Mouse (Mus musculus) heart, postnatal 0 days (tissue): ENCODE results near the gene Fndc10. TPM values are rescaled to one million over a fixed set of nuclear protein-coding genes. Genes with fewer than 3 reads are reported as not detected.
"Not testable (repeated sequence)": the region's sequence is repeated elsewhere in the genome, so short reads cannot be mapped to it uniquely, and the experiment has no call there.

ENCODE experiments used
- ATAC-seq: fragments of 200-750 bp; cut with Nextera tagmentation; 2 replicates; pipeline ENCODE4 v1.8.0; 2017; ENCODE audit warnings: low read depth, moderate number of reproducible peaks, moderate library complexity; ENCODE audit not compliant: insufficient read depth
- DNase-seq: peaks from one replicate; pipeline ENCODE4 v3.0.0-alpha.2; 2016; ENCODE audit warnings: low spot score
- H3K27ac ChIP-seq: fragments of 300-500 bp; sonication (generic); 2 replicates; pipeline ENCODE4 v1.5.1; 2014; ENCODE audit warnings: low read depth, mild to moderate bottlenecking
- H3K27me3 ChIP-seq: fragments of 300-500 bp; sonication (generic); 2 replicates; pipeline ENCODE4 v1.6.1; 2014; ENCODE audit warnings: low read length, mixed read lengths; ENCODE audit not compliant: control insufficient read depth, insufficient read depth
- H3K36me3 ChIP-seq: fragments of 300-500 bp; sonication (generic); replicated peaks from 2 replicates; pipeline ENCODE4 v1.6.1; 2014; ENCODE audit warnings: low read length, mixed read lengths; ENCODE audit not compliant: control insufficient read depth, insufficient read depth
- H3K4me1 ChIP-seq: fragments of 300-500 bp; sonication (generic); 2 replicates; pipeline ENCODE4 v1.6.1; 2014; ENCODE audit warnings: antibody characterized with exemption; ENCODE audit not compliant: control insufficient read depth, insufficient read depth
- H3K4me2 ChIP-seq: fragments of 300-500 bp; sonication (generic); 2 replicates; pipeline ENCODE4 v1.6.1; 2014; ENCODE audit warnings: low read depth, mild to moderate bottlenecking, low read length, moderate library complexity
- H3K4me3 ChIP-seq: fragments of 300-500 bp; sonication (generic); 2 replicates; pipeline ENCODE4 v1.5.1; 2014; ENCODE audit warnings: low read depth, low read length
- H3K9ac ChIP-seq: fragments of 300-500 bp; sonication (generic); replicated peaks from 2 replicates; pipeline ENCODE4 v1.6.1; 2014; ENCODE audit warnings: low read depth, low read length, mixed read lengths
- H3K9me3 ChIP-seq: fragments of 300-500 bp; sonication (generic); replicated peaks from 2 replicates; pipeline ENCODE4 v1.6.1; 2016; ENCODE audit warnings: low read length; ENCODE audit not compliant: control insufficient read depth
- CTCF ChIP-seq: IDR thresholded peaks from 2 replicates; pipeline ENCODE4 v1.5.1; 2016; ENCODE audit warnings: antibody characterized with exemption, control low read depth, low read depth
- EP300 ChIP-seq: IDR thresholded peaks from 2 replicates; pipeline ENCODE4 v1.6.1; 2016; ENCODE audit warnings: antibody characterized with exemption, low read depth
- WGBS: fragments of 180-500 bp; shearing (Covaris S2); extraction: QIAGEN DNeasy Blood & Tissue Kit; methylation state at CpG from one replicate; pipeline ENCODE4 v1.1.7; 2014; 5-methylcytosine and 5-hydroxymethylcytosine counted together
- polyA plus RNA-seq: library from polyadenylated mRNA; unstranded; fragments of >200 nt; fragmentation: Nextera tagmentation; extraction: Ambion mirVana; gene quantifications from 2 replicates; pipeline ENCODE4 v1.2.1, GENCODE M21; 2015
- total RNA-seq: library from RNA; depleted of rRNA; stranded (reverse); fragments of >200 nt; gene quantifications from 2 replicates; pipeline ENCODE4 v1.2.3, GENCODE M21; 2014; ENCODE audit warnings: low replicate concordance

Gene Fndc10
- total and polyA plus RNA-seq, 2 experiments from 2014 or later: 2.1 to 9.7 TPM

- no peak for TF ChIP-seq EP300
- no peak for TF ChIP-seq CTCF
- peaks cover 6% of the 10 kb centered on the region for H3K4me1 ChIP-seq
- no peak overlapping the region for H3K9ac ChIP-seq
- no peaks in the 10 kb centered on the region for H3K9me3 ChIP-seq
- H3K27ac ChIP-seq: no peak overlapping the region
- DNase-seq: no peak
- ATAC-seq: no peak
- peaks cover 39% of the 10 kb centered on the region for H3K36me3 ChIP-seq
- H3K4me3 ChIP-seq: no peak overlapping the region
- WGBS: 43% methylated on average over 8 of the region's 8 CpGs
- no peak overlapping the region for H3K4me2 ChIP-seq
- H3K27me3 ChIP-seq: no peaks in the 10 kb centered on the region
Observed at GRCm38 (mm10) chr4:155738262-155738661, 44.1 kb downstream of the Fndc10 start.

DNA sequence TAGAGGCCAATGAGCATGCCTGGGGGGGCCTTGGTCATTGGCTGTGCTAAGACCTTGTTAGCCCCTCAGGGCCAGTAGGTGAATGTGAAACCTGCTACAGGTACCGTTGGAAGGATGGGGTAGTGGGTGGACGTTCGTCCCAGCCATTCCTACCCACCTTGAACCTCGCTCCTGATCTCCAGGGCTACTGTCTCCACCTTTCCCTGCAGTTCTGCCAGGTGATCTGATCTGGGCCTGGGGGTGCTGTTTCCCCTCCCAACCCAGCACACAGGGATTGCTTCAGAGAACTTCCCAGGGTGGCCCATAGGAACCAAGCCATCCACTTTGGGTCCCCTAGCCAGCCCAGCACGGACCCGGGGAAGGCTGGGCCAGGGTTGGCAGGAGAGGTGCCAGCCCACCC is 45.0 kb downstream of the Fndc10 start:
- ATAC-seq (no peak), DNase-seq (no peak)
- Histone ChIP-seq H3K9ac (no peak overlapping the region), H3K27ac (no peak overlapping the region), H3K36me3 (peaks cover 47% of the 10 kb centered on the region), H3K4me3 (no peak overlapping the region), H3K4me1 (peaks cover 6% of the 10 kb centered on the region), H3K27me3 (no peaks in the 10 kb centered on the region), H3K9me3 (no peaks in the 10 kb centered on the region), H3K4me2 (no peak overlapping the region)
- TF ChIP-seq CTCF (no peak), EP300 (no peak)
- 76% methylated on average over 6 of the region's 6 CpGs for WGBS

DNA sequence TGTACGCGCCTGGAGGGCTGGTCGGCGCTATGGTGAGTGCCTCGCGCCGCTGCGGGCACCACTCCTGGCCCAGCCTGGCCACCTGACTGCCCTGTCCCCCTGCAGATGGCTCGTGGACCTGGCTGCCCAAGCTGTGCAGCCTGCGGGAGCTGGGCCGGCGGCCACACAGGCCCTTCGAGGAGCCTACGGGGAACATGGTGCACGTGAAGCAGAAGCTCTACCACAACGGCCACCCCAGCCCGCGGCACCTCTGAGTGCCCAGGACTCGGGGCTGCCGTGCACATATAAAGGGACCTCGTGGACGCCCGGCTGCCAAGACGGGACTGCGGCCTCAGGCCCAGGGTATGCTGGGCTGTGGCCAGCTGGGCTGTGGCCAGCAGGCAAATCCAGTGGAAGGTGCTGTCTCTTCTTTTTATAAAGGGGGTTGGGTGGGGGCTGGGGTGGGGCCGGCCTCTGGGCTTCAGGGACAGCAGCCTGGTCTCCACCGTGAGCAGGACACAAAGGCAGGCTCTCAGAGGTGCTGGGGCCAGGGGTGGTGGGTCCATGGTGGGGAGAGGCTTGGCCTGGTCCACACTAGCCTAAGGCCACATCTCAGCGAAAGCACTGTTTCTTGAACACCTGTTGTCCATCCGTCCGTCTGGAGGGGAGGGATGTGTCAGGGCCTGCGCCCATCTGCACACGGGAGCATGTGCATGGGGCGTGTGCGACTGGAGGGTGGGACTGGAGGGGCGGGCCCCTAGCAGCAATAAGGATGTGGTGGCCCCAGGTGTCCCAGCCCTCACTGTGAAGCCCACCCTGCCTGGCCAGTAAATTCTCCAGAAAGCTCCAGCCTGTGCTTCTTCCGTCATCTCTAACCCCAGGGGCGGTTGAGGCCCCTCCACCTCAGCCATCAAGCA is 45.8 kb downstream of the Fndc10 start:
- Histone ChIP-seq H3K36me3 (peaks cover 55% of the 10 kb centered on the region), H3K9me3 (no peaks in the 10 kb centered on the region), H3K9ac (no peak overlapping the region; the same call in 1 of the 2 replicates), H3K4me3 (no peak overlapping the region), H3K27ac (no peak overlapping the region), H3K4me2 (no peak overlapping the region), H3K4me1 (peaks cover 6% of the 10 kb centered on the region), H3K27me3 (no peaks in the 10 kb centered on the region)
- 63% methylated on average over 36 of the region's 37 CpGs for WGBS
- TF ChIP-seq EP300 (no peak), CTCF (no peak)
- DNase-seq (peak; percentile 25), ATAC-seq (peak; percentile 51)

DNA sequence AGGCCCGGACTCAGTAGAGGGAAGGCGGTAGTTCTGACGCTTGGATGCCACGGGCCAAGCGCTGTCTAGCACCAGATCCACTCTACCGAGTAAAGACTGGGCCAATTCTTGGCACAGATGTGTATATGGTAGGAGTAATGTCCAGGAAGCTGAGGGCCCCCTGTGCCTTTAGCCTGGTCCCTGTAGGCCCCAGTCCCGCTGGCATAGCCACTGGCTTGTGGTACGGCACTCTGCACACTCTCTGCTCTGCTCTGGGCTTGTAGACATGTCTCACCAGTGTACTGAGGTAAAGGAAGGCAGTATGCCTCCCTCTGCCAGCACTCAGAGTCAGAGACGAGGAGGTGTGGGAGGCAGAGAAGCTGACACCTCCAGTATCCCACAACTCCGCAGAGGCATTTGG is 46.5 kb downstream of the Fndc10 start:
- not testable (repeated sequence) for ATAC-seq
- WGBS: 81% methylated on average over 10 of the region's 10 CpGs
- H3K36me3 ChIP-seq: peaks cover 62% of the 10 kb centered on the region

DNA sequence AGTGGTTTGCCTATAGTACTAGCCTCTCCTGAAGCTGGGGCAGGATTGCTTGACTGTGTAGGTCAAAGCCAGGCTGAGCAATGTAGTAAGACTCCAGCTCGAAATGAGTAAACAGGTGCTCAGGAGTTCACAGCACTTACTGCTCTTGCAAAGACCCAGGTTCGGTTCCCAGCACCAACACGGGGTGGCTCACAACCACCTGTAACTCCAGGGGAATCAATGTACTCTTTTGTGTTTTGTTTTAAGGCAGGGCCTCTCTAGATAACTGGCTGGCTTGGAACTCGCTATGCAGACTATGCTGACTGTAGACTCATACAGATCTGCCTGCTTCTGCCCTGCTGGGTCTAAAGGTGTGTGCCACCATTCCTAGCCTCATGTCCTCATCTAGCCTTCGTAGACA is 48.5 kb downstream of the Fndc10 start:
- H3K27me3 ChIP-seq: no peaks in the 10 kb centered on the region
- no peak overlapping the region for H3K4me3 ChIP-seq
- no peak overlapping the region for H3K27ac ChIP-seq
- ATAC-seq (no peak), DNase-seq (no peak)
- no peak overlapping the region for H3K4me2 ChIP-seq
- H3K4me1 ChIP-seq: no peaks in the 10 kb centered on the region
- 95% methylated on average over 5 of the region's 5 CpGs for WGBS
- TF ChIP-seq EP300 (no peak), CTCF (no peak)
- H3K36me3 ChIP-seq: peaks cover 75% of the 10 kb centered on the region
- H3K9me3 ChIP-seq: no peaks in the 10 kb centered on the region
- H3K9ac ChIP-seq: no peak overlapping the region

More for the DNA sequence above, 46.5 kb downstream of the Fndc10 start:
- not testable (repeated sequence) for H3K9me3 ChIP-seq, H3K4me2 ChIP-seq, H3K9ac ChIP-seq, H3K4me1 ChIP-seq, DNase-seq, H3K4me3 ChIP-seq, H3K27me3 ChIP-seq, H3K27ac ChIP-seq

DNA sequence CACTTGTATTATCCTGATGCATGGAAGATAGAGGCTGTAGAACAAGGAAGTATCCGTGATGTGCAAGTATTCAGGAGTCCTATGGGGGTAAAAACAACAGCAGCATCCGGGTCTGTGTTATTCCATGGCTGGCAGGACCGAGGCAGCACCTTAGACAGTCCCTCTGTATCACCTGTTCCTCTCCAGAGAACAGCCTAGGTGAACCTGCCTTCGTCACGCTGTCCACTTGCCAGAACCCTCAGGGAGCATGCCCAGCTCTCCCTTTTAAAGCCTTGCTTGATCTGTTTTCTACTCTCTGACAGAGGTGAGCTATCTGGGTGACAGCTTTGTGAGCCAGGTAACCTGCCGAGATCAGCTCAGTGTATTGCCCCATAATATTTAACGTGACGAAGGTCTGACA is 50.3 kb downstream of the Fndc10 start:
- DNase-seq (no peak), ATAC-seq (no peak)
- H3K27me3 ChIP-seq: no peaks in the 10 kb centered on the region
- H3K4me2 ChIP-seq: no peak overlapping the region
- H3K4me3 ChIP-seq: no peak overlapping the region
- H3K36me3 ChIP-seq: peaks cover 93% of the 10 kb centered on the region
- H3K9me3 ChIP-seq: no peaks in the 10 kb centered on the region
- H3K9ac ChIP-seq: no peak overlapping the region
- H3K4me1 ChIP-seq: no peaks in the 10 kb centered on the region
- TF ChIP-seq CTCF (no peak), EP300 (no peak)
- WGBS: 85% methylated on average over 8 of the region's 8 CpGs
- no peak overlapping the region for H3K27ac ChIP-seq
